Mouse (Mus musculus): ENCODE measurements around the gene Snx9. TPM values are rescaled to one million over a fixed set of nuclear protein-coding genes. Genes with fewer than 3 reads are reported as not detected.
A peak's percentile ranks its signal among the peaks of the same experiment; 100 is the strongest.

Gene Snx9
- polyA plus RNA-seq, 1 experiment from 2014 or later: 28.3 TPM

DNA sequence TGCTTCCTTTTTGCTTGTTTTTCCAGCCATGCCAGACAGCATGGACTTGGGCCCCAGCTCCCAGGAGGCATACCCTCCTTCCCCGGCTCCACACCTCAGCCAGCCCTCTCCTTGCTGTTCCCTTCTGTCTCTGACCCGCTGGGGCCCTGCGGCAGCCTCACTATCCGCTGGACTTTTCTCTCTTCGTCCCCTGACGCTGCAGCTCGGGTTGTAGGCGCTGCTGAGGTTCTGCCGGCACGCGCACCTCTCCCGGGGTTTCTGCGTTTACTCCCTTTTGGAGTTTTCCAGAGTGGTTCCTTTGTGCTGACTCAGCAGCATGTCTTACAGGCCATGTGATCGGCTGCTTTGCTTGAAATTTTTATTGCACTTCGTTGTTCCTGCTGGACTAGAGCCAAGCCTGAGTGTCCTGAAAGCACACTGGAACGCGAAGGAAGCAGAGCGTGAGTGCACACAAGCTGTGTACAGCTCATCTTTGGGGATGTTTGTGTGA lies 8.3 kb downstream of the Snx9 start:
- Histone ChIP-seq H3K9ac (peak overlapping the region; percentile 70), H3K9me3 (no peaks in the 10 kb centered on the region), H3K27ac (peak overlapping the region; percentile 90), H3K4me1 (peaks cover 33% of the 10 kb centered on the region), H3K4me2 (replicated peaks) (peak overlapping the region; percentile 74), H3K27me3 (no peaks in the 10 kb centered on the region), H3K4me3 (peak overlapping the region; percentile 39), H3K36me3 (peaks cover 3% of the 10 kb centered on the region; the same call in 1 of the 2 replicates)
- peak; percentile 66; the same call in 1 of the 2 replicates for ATAC-seq (ENCODE audit: low FRiP score, low read depth)
- WGBS: 7% methylated on average over 18 of the region's 18 CpGs

DNA sequence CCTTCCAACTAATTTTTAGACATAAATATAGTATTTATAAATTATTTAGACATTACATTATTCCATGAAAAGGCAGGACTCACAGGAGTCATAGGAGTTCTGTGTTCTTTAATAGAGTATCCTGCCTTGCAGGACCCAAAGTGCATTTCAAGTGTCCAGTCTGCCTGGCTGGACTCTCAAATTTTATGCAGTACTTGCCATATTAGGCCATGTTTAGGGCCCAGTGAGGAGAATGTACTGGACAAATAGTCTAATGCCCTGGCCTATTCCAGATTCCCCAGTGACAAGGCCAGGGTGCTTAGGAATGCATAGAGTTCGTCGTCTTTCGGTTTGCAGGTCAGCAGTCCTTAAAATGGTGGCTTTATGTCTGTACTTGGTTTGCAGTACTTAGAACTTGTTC lies 8.9 kb downstream of the Snx9 start:
- WGBS: 95% methylated on average over 3 of the region's 3 CpGs
- H3K9me3 ChIP-seq: no peaks in the 10 kb centered on the region
- no peak for ATAC-seq (ENCODE audit: low FRiP score, low read depth)
- no peak overlapping the region for H3K4me3 ChIP-seq
- H3K9ac ChIP-seq: no peak overlapping the region
- peak overlapping the region; percentile 74 for H3K4me2 ChIP-seq (replicated peaks)
- peak overlapping the region; percentile 90 for H3K27ac ChIP-seq
- peaks cover 5% of the 10 kb centered on the region; the same call in 1 of the 2 replicates for H3K36me3 ChIP-seq
- no peaks in the 10 kb centered on the region for H3K27me3 ChIP-seq
- H3K4me1 ChIP-seq: peaks cover 33% of the 10 kb centered on the region

DNA sequence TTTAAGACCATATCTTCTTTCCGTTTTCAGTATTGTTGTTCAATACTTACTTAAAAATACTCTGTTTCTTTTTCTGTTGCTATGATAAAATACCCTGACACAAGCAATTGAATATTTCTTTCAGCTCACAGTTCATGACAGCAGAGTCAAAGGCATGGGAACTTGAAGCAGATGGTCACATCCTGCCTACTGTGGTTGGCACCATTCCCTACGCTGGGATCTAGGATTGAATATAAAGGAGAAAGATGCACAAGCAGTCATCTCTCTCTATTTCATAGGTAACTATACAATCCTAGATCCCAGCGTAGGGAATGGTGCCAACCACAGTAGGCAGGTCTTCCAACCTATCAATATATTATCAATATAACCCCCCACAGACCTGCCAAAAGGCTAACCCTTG lies 9.3 kb downstream of the Snx9 start:
- Histone ChIP-seq H3K4me2 (replicated peaks) (no peak overlapping the region), H3K27ac (no peak overlapping the region), H3K9me3 (no peaks in the 10 kb centered on the region), H3K4me1 (peaks cover 29% of the 10 kb centered on the region), H3K9ac (no peak overlapping the region), H3K4me3 (no peak overlapping the region), H3K36me3 (peaks cover 5% of the 10 kb centered on the region; the same call in 1 of the 2 replicates), H3K27me3 (no peaks in the 10 kb centered on the region)
- 94% methylated on average over 3 of the region's 3 CpGs for WGBS
- ATAC-seq (ENCODE audit: low FRiP score, low read depth): no peak

- no peak overlapping the region for H3K9ac ChIP-seq
- H3K36me3 ChIP-seq: peaks cover 5% of the 10 kb centered on the region; the same call in 1 of the 2 replicates
- no peak overlapping the region for H3K27ac ChIP-seq
- no peak overlapping the region for H3K4me2 ChIP-seq (replicated peaks)
- no peaks in the 10 kb centered on the region for H3K9me3 ChIP-seq
- H3K27me3 ChIP-seq: no peaks in the 10 kb centered on the region
- peaks cover 17% of the 10 kb centered on the region for H3K4me1 ChIP-seq
- no peak overlapping the region for H3K4me3 ChIP-seq
- no peak for ATAC-seq (ENCODE audit: low FRiP score, low read depth)
- 95% methylated on average over 13 of the region's 13 CpGs for WGBS
Measured at GRCm38 (mm10) chr17:5853936-5854335, 12.8 kb downstream of the Snx9 start.

GRCm38 (mm10) chr17:5855560-5855959 lies 14.4 kb downstream of the Snx9 start:
- no peak overlapping the region for H3K9ac ChIP-seq
- H3K27me3 ChIP-seq: no peaks in the 10 kb centered on the region
- H3K4me1 ChIP-seq: 0 out of 2 replicates have a peak, but pooled peaks cover 4% of the 10 kb centered on the region
- peaks cover 5% of the 10 kb centered on the region; the same call in 1 of the 2 replicates for H3K36me3 ChIP-seq
- ATAC-seq (ENCODE audit: low FRiP score, low read depth): no peak
- H3K4me2 ChIP-seq (replicated peaks): no peak overlapping the region
- H3K9me3 ChIP-seq: no peaks in the 10 kb centered on the region
- H3K27ac ChIP-seq: no peak overlapping the region
- no peak overlapping the region for H3K4me3 ChIP-seq

- Histone ChIP-seq H3K4me3 (no peak overlapping the region), H3K9me3 (no peaks in the 10 kb centered on the region), H3K4me2 (replicated peaks) (no peak overlapping the region), H3K36me3 (peaks cover 5% of the 10 kb centered on the region; the same call in 1 of the 2 replicates), H3K4me1 (0 out of 2 replicates have a peak, but pooled peaks cover 4% of the 10 kb centered on the region), H3K9ac (no peak overlapping the region), H3K27ac (no peak overlapping the region), H3K27me3 (no peaks in the 10 kb centered on the region)
- 93% methylated on average over 7 of the region's 7 CpGs for WGBS
- ATAC-seq (ENCODE audit: low FRiP score, low read depth): no peak
Measured at GRCm38 (mm10) chr17:5856426-5856825, 15.3 kb downstream of the Snx9 start.

- Histone ChIP-seq H3K27ac (no peak overlapping the region), H3K4me1 (no peaks in the 10 kb centered on the region), H3K27me3 (no peaks in the 10 kb centered on the region), H3K4me2 (replicated peaks) (no peak overlapping the region), H3K36me3 (peaks cover 5% of the 10 kb centered on the region; the same call in 1 of the 2 replicates), H3K9me3 (no peaks in the 10 kb centered on the region), H3K9ac (no peak overlapping the region), H3K4me3 (no peak overlapping the region)
- WGBS: 94% methylated on average over 11 of the region's 11 CpGs
- no peak for ATAC-seq (ENCODE audit: low FRiP score, low read depth)
Measured at GRCm38 (mm10) chr17:5857206-5857605, 16.1 kb downstream of the Snx9 start.

DNA sequence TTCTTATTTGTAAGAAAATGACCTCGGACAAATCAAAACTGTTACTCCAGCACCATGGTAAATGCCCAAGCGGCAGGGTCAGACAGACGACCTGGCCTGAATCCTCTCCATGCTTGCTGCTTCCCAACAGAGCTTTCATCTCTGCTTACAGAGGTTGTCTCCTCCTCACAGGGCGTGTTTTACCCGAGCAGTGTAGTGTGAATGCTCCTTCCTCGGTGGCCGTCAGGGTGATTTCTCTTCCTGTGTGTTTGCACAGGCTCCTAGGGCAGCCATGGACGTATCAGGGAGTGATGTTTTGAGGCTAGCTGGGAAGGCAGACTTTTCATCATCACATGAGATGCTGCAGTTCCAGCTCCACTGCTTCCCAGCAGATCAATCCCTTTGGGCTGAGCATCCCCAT lies 17.1 kb downstream of the Snx9 start:
- 55% methylated on average over 8 of the region's 8 CpGs for WGBS
- H3K4me2 ChIP-seq (replicated peaks): no peak overlapping the region
- H3K9me3 ChIP-seq: no peaks in the 10 kb centered on the region
- no peak overlapping the region for H3K9ac ChIP-seq
- ATAC-seq (ENCODE audit: low FRiP score, low read depth): no peak
- no peaks in the 10 kb centered on the region for H3K27me3 ChIP-seq
- no peak overlapping the region for H3K4me3 ChIP-seq
- H3K27ac ChIP-seq: no peak overlapping the region
- H3K36me3 ChIP-seq: peaks cover 5% of the 10 kb centered on the region; the same call in 1 of the 2 replicates
- H3K4me1 ChIP-seq: no peaks in the 10 kb centered on the region

GRCm38 (mm10) chr17:5862285-5862684 lies 21.2 kb downstream of the Snx9 start:
- Histone ChIP-seq H3K4me1 (peaks cover 1% of the 10 kb centered on the region; the same call in 1 of the 2 replicates), H3K36me3 (no peaks in the 10 kb centered on the region), H3K4me2 (replicated peaks) (no peak overlapping the region), H3K4me3 (no peak overlapping the region), H3K9me3 (no peaks in the 10 kb centered on the region), H3K9ac (no peak overlapping the region), H3K27me3 (no peaks in the 10 kb centered on the region), H3K27ac (no peak overlapping the region)
- WGBS: 27% methylated on average over 6 of the region's 6 CpGs
- ATAC-seq (ENCODE audit: low FRiP score, low read depth): no peak

- Histone ChIP-seq H3K9ac (no peak overlapping the region), H3K9me3 (no peaks in the 10 kb centered on the region), H3K27me3 (no peaks in the 10 kb centered on the region), H3K4me2 (replicated peaks) (no peak overlapping the region), H3K4me1 (peaks cover 3% of the 10 kb centered on the region; the same call in 1 of the 2 replicates), H3K4me3 (no peak overlapping the region), H3K36me3 (no peaks in the 10 kb centered on the region), H3K27ac (no peak overlapping the region)
- ATAC-seq (ENCODE audit: low FRiP score, low read depth): no peak
- WGBS: 48% methylated on average over 4 of the region's 4 CpGs
Measured at GRCm38 (mm10) chr17:5862869-5863268, 21.7 kb downstream of the Snx9 start.

GRCm38 (mm10) chr17:5863745-5864144 lies 22.6 kb downstream of the Snx9 start:
- ATAC-seq (ENCODE audit: low FRiP score, low read depth): no peak
- Histone ChIP-seq H3K27ac (no peak overlapping the region), H3K4me2 (replicated peaks) (no peak overlapping the region), H3K9ac (no peak overlapping the region), H3K4me1 (peaks cover 7% of the 10 kb centered on the region), H3K4me3 (no peak overlapping the region), H3K27me3 (no peaks in the 10 kb centered on the region), H3K36me3 (no peaks in the 10 kb centered on the region), H3K9me3 (no peaks in the 10 kb centered on the region)
- WGBS: 95% methylated on average over 5 of the region's 5 CpGs

- Histone ChIP-seq H3K27ac (no peak overlapping the region), H3K4me3 (no peak overlapping the region), H3K4me2 (replicated peaks) (no peak overlapping the region), H3K27me3 (no peaks in the 10 kb centered on the region), H3K36me3 (no peaks in the 10 kb centered on the region), H3K4me1 (peaks cover 14% of the 10 kb centered on the region), H3K9ac (no peak overlapping the region; the same call in 1 of the 2 replicates), H3K9me3 (no peaks in the 10 kb centered on the region)
- WGBS: 85% methylated on average over 6 of the region's 6 CpGs
- no peak for ATAC-seq (ENCODE audit: low FRiP score, low read depth)
Measured at GRCm38 (mm10) chr17:5867456-5867855, 26.3 kb downstream of the Snx9 start.
